Comparison of ENCODE assay signal across 8 mouse cellular contexts in genomic region chr19:42794914-42795613, GRCm38 (mm10). TPM values are rescaled to one million over a fixed set of nuclear protein-coding genes. Genes with fewer than 3 reads are reported as not detected.
A peak's percentile ranks its signal among the peaks of the same experiment; 100 is the strongest.
DNase-seq lines count a peak whose midpoint lies in the region; ATAC-seq and TF ChIP-seq lines count a peak whose summit lies in the region.

No protein-coding gene starts in this region.

- no peaks in the 10 kb centered on the region for H3K9me3 ChIP-seq in hindbrain, embryonic 12.5 days (replicated peaks)

- H3K4me1 ChIP-seq in hindbrain, embryonic 12.5 days = peaks cover 4% of the 10 kb centered on the region

- CTCF ChIA-PET in Patski (lab: Charles Lee) = interaction anchor here (0.8 to 3.8 kb wide), 7 partner anchors 14 to 693 kb away, joined by 3 to 18 read pairs (median 4); no protein-coding TSS in a partner anchor

- POLR2A ChIA-PET in Patski (lab: Charles Lee) = interaction anchor here (0.6 kb wide), 1 partner anchor 183 kb away, joined by 4 read pairs; no protein-coding TSS in a partner anchor

- peak; percentile 93 for TF ChIP-seq CTCF in Patski (IDR thresholded peaks at IDR 0.05)

- peak overlapping the region; percentile 93 for H3K4me2 ChIP-seq in hindbrain, embryonic 12.5 days (replicated peaks)

- WGBS in hindbrain, embryonic 12.5 days = 1% methylated on average over 31 of the region's 31 CpGs

- peak overlapping the region; percentile 43 for H3K4me3 ChIP-seq in hindbrain, embryonic 12.5 days

- in situ Hi-C loops in Patski (cut with MboI; ENCODE audit: low pct_unique_long_range_greater_than_20kb) = loop anchor here (5.0 to 25.0 kb wide), 4 partner anchors 517 to 817 kb away; partner anchors contain the start of genes Hpse2 and Nkx2-3

- peak overlapping the region; percentile 55 for H3K9ac ChIP-seq in hindbrain, embryonic 12.5 days

- H3K27ac ChIP-seq in hindbrain, embryonic 12.5 days = no peak overlapping the region

- no peak for DNase-seq in Patski (ENCODE audit: low read depth, low spot score)
- DNase-seq in cerebellum, postnatal 10 days = peak; percentile 95 to 98
- peak; percentile 79 to 88 for DNase-seq in frontal cortex, postnatal 10 days (ENCODE audit: low spot score in 2 of 2)
- DNase-seq in layer of hippocampus, postnatal 14 days (ENCODE audit: low spot score in 2 of 2) = peak; percentile 93 to 94
- DNase-seq in lung, postnatal 10 days = peak; percentile 93
- DNase-seq in ovary, postnatal 36 days (ENCODE audit: low spot score) = peak; percentile 83
- DNase-seq in thymus, postnatal 14 days = peak; percentile 88

- peak; percentile 86 for ATAC-seq in Patski
- peak; percentile 94 for ATAC-seq in hindbrain, embryonic 12.5 days (ENCODE audit: low FRiP score)

- H3K27me3 ChIP-seq in Patski = peaks cover 60% of the 10 kb centered on the region
- H3K27me3 ChIP-seq in hindbrain, embryonic 12.5 days = peaks cover 6% of the 10 kb centered on the region; the same call in 1 of the 2 replicates

- H3K36me3 ChIP-seq in hindbrain, embryonic 12.5 days = no peaks in the 10 kb centered on the region

RNA-seq across cellular contexts. Expression of gene Hps1, which starts 15.3 kb away (rescaled TPM):
- polyA plus RNA-seq in Patski (2021) = 44.1 TPM
- 16.6 and 16.9 TPM in 2 replicates for polyA plus RNA-seq in hindbrain, embryonic 12.5 days (2016; fragmentation: Nextera tagmentation; extraction: Ambion mirVana)
- 1 to 10 TPM; 7.2 to 9.9 TPM for total RNA-seq in layer of hippocampus, postnatal 14 days (2021)

RNA-seq across cellular contexts. Expression of gene Pyroxd2, which starts 42.5 kb away (rescaled TPM):
- 0.30 TPM for polyA plus RNA-seq in Patski (2021)
- 1.2 and 1.7 TPM in 2 replicates for polyA plus RNA-seq in hindbrain, embryonic 12.5 days (2016; fragmentation: Nextera tagmentation; extraction: Ambion mirVana)
- total RNA-seq in layer of hippocampus, postnatal 14 days (2021) = 1 to 10 TPM; 3.0 to 3.1 TPM
